Mouse (Mus musculus) CH12.LX (cell line): ENCODE results near the gene Pfas.

Source experiments
- CTCF ChIP-seq, 2 experiments: IDR thresholded peaks in 1 of 2; conservative IDR thresholded peaks in 1 of 2; 2 replicates each; pipeline ENCODE4 v1.5.1; 2011 to 2012; ENCODE audit warnings: low read depth in 2 of 2, low read length in 2 of 2, improper control_type of control experiment in 1 of 2, inconsistent platforms in 1 of 2, mild to moderate bottlenecking in 1 of 2, moderate library complexity in 1 of 2
- E2F4 ChIP-seq: IDR thresholded peaks from 2 replicates; pipeline ENCODE4 v1.6.1; 2011; ENCODE audit warnings: low read depth, low read length, improper control_type of control experiment; ENCODE audit not compliant: insufficient replicate concordance
- ELF1 ChIP-seq: IDR thresholded peaks from 2 replicates; pipeline ENCODE4 v1.6.1; 2014; ENCODE audit warnings: low read depth, mild to moderate bottlenecking, inconsistent platforms, low read length, improper control_type of control experiment
- MYC ChIP-seq: IDR thresholded peaks from 2 replicates; pipeline ENCODE4 v1.6.1; 2011; ENCODE audit warnings: low read depth, mild to moderate bottlenecking, improper control_type of control experiment, low read length
- POLR2A ChIP-seq: IDR thresholded peaks from 2 replicates; pipeline ENCODE4 v1.6.1; 2011; ENCODE audit warnings: low read depth, mild to moderate bottlenecking, improper control_type of control experiment, low read length
- ZKSCAN1 ChIP-seq: IDR thresholded peaks from 2 replicates; pipeline ENCODE4 v1.6.1; 2012; ENCODE audit warnings: low read depth, inconsistent platforms, low read length, improper control_type of control experiment, borderline replicate concordance

- TF ChIP-seq CTCF (conservative IDR thresholded peaks at IDR 0.05 in 1 of 2, IDR thresholded peaks at IDR 0.05 in 1 of 2; ENCODE audit: low read depth in 2 of 2, low read length in 2 of 2) (peak; percentile 15 to 67; a peak in 3 of 4 replicates), MYC (no peak), POLR2A (no peak), ELF1 (no peak), ZKSCAN1 (no peak), E2F4 (no peak)
Observed at GRCm38 (mm10) chr11:69028805-69029204, 20.5 kb upstream of the Pfas start.
